Mouse (Mus musculus) forebrain, embryonic 15.5 days (tissue): ENCODE measurements at regions not wholly inside any gene's neighbourhood (a gene's known extent, or its start where the extent isn't known, plus 50 kb on each side); places are given as distances from the start of the nearest gene placed in this dataset.
A peak's percentile ranks its signal among the peaks of the same experiment; 100 is the strongest.

ENCODE experiments used
- ATAC-seq: fragments of 200-750 bp; cut with Nextera tagmentation; replicated peaks from 2 replicates; pipeline ENCODE4 v1.8.0; 2017; ENCODE audit warnings: mild to moderate bottlenecking, moderate TSS enrichment, moderate library complexity
- H3K27ac ChIP-seq: fragments of 300-500 bp; sonication (generic); replicated peaks from 2 replicates; pipeline ENCODE4 v1.5.1; 2015; ENCODE audit warnings: mild to moderate bottlenecking, inconsistent platforms
- H3K27me3 ChIP-seq: fragments of 300-500 bp; sonication (generic); 2 replicates; pipeline ENCODE4 v1.6.1; 2015; ENCODE audit warnings: inconsistent platforms
- H3K36me3 ChIP-seq: fragments of 300-500 bp; sonication (generic); 2 replicates; pipeline ENCODE4 v1.6.1; 2015; ENCODE audit warnings: mild to moderate bottlenecking, inconsistent platforms
- H3K4me1 ChIP-seq: fragments of 300-500 bp; sonication (generic); 2 replicates; pipeline ENCODE4 v1.6.1; 2015; ENCODE audit warnings: inconsistent platforms
- H3K4me2 ChIP-seq: fragments of 300-500 bp; sonication (generic); replicated peaks from 2 replicates; pipeline ENCODE4 v1.6.1; 2015; ENCODE audit warnings: mild to moderate bottlenecking, inconsistent platforms
- H3K4me3 ChIP-seq: fragments of 300-500 bp; sonication (generic); 2 replicates; pipeline ENCODE4 v1.5.1; 2015; ENCODE audit warnings: mild to moderate bottlenecking, inconsistent platforms
- H3K9ac ChIP-seq: fragments of 300-500 bp; sonication (generic); replicated peaks from 2 replicates; pipeline ENCODE4 v1.6.1; 2015; ENCODE audit warnings: mild to moderate bottlenecking, inconsistent platforms
- H3K9me3 ChIP-seq: fragments of 300-500 bp; sonication (generic); 2 replicates; pipeline ENCODE4 v1.6.1; 2016; ENCODE audit warnings: inconsistent platforms
- WGBS: fragments of 180-500 bp; shearing (Covaris S2); methylation state at CpG from one replicate; pipeline ENCODE4 v1.1.7; 2015; ENCODE audit warnings: mixed read lengths; 5-methylcytosine and 5-hydroxymethylcytosine counted together

- peaks cover 9% of the 10 kb centered on the region; the same call in 1 of the 2 replicates for H3K4me1 ChIP-seq
- H3K27me3 ChIP-seq: no peaks in the 10 kb centered on the region
- no peak overlapping the region for H3K9ac ChIP-seq
- H3K27ac ChIP-seq: no peak overlapping the region
- no peak overlapping the region for H3K4me3 ChIP-seq
- no peak for ATAC-seq
- WGBS: 68% methylated on average over 8 of the region's 8 CpGs
- H3K36me3 ChIP-seq: no peaks in the 10 kb centered on the region
- H3K4me2 ChIP-seq: no peak overlapping the region
- H3K9me3 ChIP-seq: no peaks in the 10 kb centered on the region
These were observed 106.9 kb upstream of the Chd6 start for GRCm38 (mm10) chr2:161215736-161216135.

GRCm38 (mm10) chr2:161214681-161215458 is 106.0 kb upstream of the Chd6 start:
- Histone ChIP-seq H3K9me3 (no peaks in the 10 kb centered on the region), H3K4me1 (peaks cover 9% of the 10 kb centered on the region; the same call in 1 of the 2 replicates), H3K9ac (no peak overlapping the region), H3K4me3 (no peak overlapping the region), H3K27ac (no peak overlapping the region), H3K4me2 (no peak overlapping the region), H3K27me3 (no peaks in the 10 kb centered on the region), H3K36me3 (no peaks in the 10 kb centered on the region)
- peak; percentile 82 for ATAC-seq
- WGBS: 16% methylated on average over 15 of the region's 15 CpGs

- H3K9me3 ChIP-seq: no peaks in the 10 kb centered on the region
- H3K27ac ChIP-seq: no peak overlapping the region
- 79% methylated on average over 13 of the region's 13 CpGs for WGBS
- H3K4me1 ChIP-seq: peaks cover 9% of the 10 kb centered on the region; the same call in 1 of the 2 replicates
- no peak overlapping the region for H3K4me3 ChIP-seq
- H3K9ac ChIP-seq: no peak overlapping the region
- H3K4me2 ChIP-seq: no peak overlapping the region
- no peak for ATAC-seq
- H3K36me3 ChIP-seq: no peaks in the 10 kb centered on the region
- no peaks in the 10 kb centered on the region for H3K27me3 ChIP-seq
These were observed 103.5 kb upstream of the Chd6 start for GRCm38 (mm10) chr2:161212322-161212882.

GRCm38 (mm10) chr2:161196713-161197372 is 88.0 kb upstream of the Chd6 start:
- H3K4me2 ChIP-seq: no peak overlapping the region
- no peak overlapping the region for H3K9ac ChIP-seq
- H3K27ac ChIP-seq: no peak overlapping the region
- peaks cover 9% of the 10 kb centered on the region for H3K4me1 ChIP-seq
- H3K27me3 ChIP-seq: no peaks in the 10 kb centered on the region
- H3K4me3 ChIP-seq: no peak overlapping the region
- no peaks in the 10 kb centered on the region for H3K9me3 ChIP-seq
- H3K36me3 ChIP-seq: no peaks in the 10 kb centered on the region
- ATAC-seq: peak; percentile 83
- 65% methylated on average over 7 of the region's 7 CpGs for WGBS

GRCm38 (mm10) chr2:161187516-161187915 is 78.6 kb upstream of the Chd6 start:
- Histone ChIP-seq H3K9ac (no peak overlapping the region), H3K4me2 (no peak overlapping the region), H3K4me3 (no peak overlapping the region), H3K36me3 (no peaks in the 10 kb centered on the region), H3K27ac (no peak overlapping the region), H3K4me1 (no peaks in the 10 kb centered on the region), H3K9me3 (no peaks in the 10 kb centered on the region), H3K27me3 (no peaks in the 10 kb centered on the region)
- WGBS: 30% methylated on average over 1 of the region's 1 CpGs
- ATAC-seq: no peak

- no peak overlapping the region for H3K27ac ChIP-seq
- H3K4me1 ChIP-seq: no peaks in the 10 kb centered on the region
- no peak overlapping the region for H3K4me2 ChIP-seq
- ATAC-seq: no peak
- H3K9ac ChIP-seq: no peak overlapping the region
- no peaks in the 10 kb centered on the region for H3K36me3 ChIP-seq
- H3K4me3 ChIP-seq: no peak overlapping the region
- no peaks in the 10 kb centered on the region for H3K9me3 ChIP-seq
- no peaks in the 10 kb centered on the region for H3K27me3 ChIP-seq
These were observed 76.2 kb upstream of the Chd6 start for GRCm38 (mm10) chr2:161185122-161185521.

- Histone ChIP-seq H3K4me1 (peaks cover 11% of the 10 kb centered on the region), H3K9me3 (no peaks in the 10 kb centered on the region), H3K27me3 (no peaks in the 10 kb centered on the region), H3K4me2 (peak overlapping the region; percentile 68), H3K4me3 (peak overlapping the region; percentile 55), H3K36me3 (no peaks in the 10 kb centered on the region), H3K27ac (peak overlapping the region; percentile 85), H3K9ac (peak overlapping the region; percentile 51)
- 3% methylated on average over 20 of the region's 20 CpGs for WGBS
- peak; percentile 88 for ATAC-seq
These were observed 68.6 kb upstream of the Chd6 start for GRCm38 (mm10) chr2:161177355-161178021.

GRCm38 (mm10) chr2:161166681-161167080 is 57.8 kb upstream of the Chd6 start:
- Histone ChIP-seq H3K9ac (no peak overlapping the region), H3K27me3 (no peaks in the 10 kb centered on the region), H3K4me2 (no peak overlapping the region), H3K4me1 (no peaks in the 10 kb centered on the region), H3K27ac (no peak overlapping the region), H3K36me3 (no peaks in the 10 kb centered on the region), H3K4me3 (no peak overlapping the region), H3K9me3 (no peaks in the 10 kb centered on the region)
- no peak for ATAC-seq
- 18% methylated on average over 3 of the region's 3 CpGs for WGBS

- H3K9ac ChIP-seq: no peak overlapping the region
- no peak overlapping the region for H3K4me2 ChIP-seq
- no peaks in the 10 kb centered on the region for H3K36me3 ChIP-seq
- no peak for ATAC-seq
- no peaks in the 10 kb centered on the region for H3K9me3 ChIP-seq
- H3K27ac ChIP-seq: no peak overlapping the region
- H3K4me1 ChIP-seq: no peaks in the 10 kb centered on the region
- 71% methylated on average over 3 of the region's 3 CpGs for WGBS
- H3K27me3 ChIP-seq: no peaks in the 10 kb centered on the region
- no peak overlapping the region for H3K4me3 ChIP-seq
These were observed 56.6 kb upstream of the Chd6 start for GRCm38 (mm10) chr2:161165495-161165894.

GRCm38 (mm10) chr2:161164320-161164719 is 55.4 kb upstream of the Chd6 start:
- whole genome bisulfite sequencing: 77% methylated on average over 5 of the region's 5 CpGs

More at GRCm38 (mm10) chr2:161164320-161164719, 55.4 kb upstream of the Chd6 start:
- no peak for ATAC-seq
- H3K4me1 ChIP-seq: no peaks in the 10 kb centered on the region
- no peak overlapping the region for H3K9ac ChIP-seq
- no peak overlapping the region for H3K4me3 ChIP-seq
- no peak overlapping the region for H3K27ac ChIP-seq
- H3K9me3 ChIP-seq: no peaks in the 10 kb centered on the region
- H3K27me3 ChIP-seq: no peaks in the 10 kb centered on the region
- H3K36me3 ChIP-seq: no peaks in the 10 kb centered on the region
- H3K4me2 ChIP-seq: no peak overlapping the region
